Mouse (Mus musculus) lung, postnatal 14 days (tissue): ENCODE data around the gene Stpg4.

ENCODE experiments used
- DNase-seq: peaks from one replicate; pipeline ENCODE4 v3.0.0; 2021

The Stpg4 gene

DNA sequence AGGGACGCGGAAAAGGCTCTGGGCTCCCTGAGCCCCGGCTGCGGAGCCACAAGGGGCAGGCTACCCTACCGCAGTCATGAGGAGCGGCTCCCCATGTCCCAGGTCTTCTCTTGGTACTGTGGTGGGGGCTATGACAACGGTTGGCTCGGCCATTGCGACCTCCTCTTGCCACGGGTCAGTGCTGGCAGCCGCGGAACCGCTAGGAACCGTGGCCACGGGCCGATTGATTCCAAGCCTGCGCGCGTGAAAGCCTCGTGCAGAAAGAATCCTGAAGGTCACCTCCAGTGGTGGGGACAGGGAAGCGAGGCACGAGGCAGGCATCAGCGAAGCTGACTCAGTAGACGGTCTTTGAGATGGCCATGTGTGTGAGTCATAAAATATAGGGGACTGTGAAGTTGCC is at the start of gene Stpg4:
Gene Stpg4 (minus strand): TSS at position 231 of the 400 bp plus-strand sequence.
- no peak for DNase-seq

DNA sequence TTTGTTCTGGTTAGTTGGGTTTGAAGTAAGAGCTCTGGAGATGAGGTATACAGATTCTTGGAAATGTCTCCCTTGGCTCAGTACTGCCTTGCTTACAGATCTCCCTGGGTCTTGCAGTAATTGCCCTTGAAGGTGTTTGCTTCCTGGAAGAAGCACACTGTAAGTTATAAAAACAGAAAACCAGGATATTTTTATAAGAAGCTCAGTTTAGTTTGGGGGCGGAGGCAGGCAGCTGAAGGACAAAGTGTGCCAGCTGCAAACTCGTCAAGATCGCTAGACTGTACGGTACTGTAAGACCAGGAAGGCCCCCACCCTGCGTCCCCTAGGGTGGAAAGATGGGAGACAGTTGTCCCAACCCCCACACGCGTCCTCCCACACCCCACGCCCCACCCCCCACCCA is 47.8 kb upstream of the Stpg4 start:
- no peak for DNase-seq

DNA sequence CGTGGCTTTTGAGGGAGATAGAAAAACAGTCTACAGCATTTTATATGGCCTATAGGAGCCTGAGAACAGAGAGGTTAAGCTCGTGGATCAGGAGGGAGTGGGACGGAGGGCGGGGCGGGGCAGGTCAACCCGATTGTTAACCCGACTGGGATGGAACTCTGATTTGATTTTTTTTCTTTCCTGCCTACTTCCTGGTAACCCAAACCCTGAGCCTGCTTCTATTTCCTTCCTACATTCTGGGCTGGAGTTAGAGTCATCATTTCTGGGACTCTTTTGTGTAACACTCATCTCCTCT is 46.9 kb upstream of the Stpg4 start:
- no peak for DNase-seq

DNA sequence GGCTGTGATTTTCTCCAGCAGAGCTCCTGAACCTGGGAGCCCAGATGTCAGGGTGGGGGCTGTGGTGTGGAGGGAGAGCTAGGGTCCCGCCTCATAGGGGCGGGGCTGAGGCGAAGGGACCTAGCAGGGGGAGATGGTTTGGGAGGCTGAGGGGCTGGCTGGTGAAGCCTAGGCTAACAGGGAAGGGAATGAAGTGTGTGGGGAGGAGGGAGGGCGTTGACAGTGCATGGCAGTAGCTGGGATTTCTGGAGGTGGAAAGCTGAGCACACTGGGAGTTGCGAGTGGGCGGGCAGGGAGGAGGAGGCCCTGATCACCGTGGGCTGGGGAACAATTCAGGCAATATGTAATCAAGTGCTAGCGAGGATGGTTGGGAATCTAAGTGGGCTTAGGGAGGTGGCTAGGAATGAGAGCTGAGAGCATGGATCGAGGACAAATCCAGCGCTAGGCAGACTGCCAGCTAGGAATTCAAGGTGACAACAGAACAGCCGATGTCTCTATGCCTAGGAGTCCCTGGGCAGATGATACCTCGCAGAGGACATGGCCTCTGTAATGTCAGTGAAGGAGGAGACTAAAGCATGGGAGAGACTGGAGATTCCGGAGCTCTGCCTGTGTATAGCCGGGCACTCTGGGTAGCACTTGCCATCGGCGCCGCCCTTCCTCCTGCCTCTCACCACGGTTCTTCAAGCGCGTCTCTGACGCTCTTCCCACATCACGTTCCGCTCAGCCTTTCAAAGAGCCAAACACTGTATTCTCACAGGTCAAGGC is 46.4 kb upstream of the Stpg4 start:
- DNase-seq = peak; percentile 63

DNA sequence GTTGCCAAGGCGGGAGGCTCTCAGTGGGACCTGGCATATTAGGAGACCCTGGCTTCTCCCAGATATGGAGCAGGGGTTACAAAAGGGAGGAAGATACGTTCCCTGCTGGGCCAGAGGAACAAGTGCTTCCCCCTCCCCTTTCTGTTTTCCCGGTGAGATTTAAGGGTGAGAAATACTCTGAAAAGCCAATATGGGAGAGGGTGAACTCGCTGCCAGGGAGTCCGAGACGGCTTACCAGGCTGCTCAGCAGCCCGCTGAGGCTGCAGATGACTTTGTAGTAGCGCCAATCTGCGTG is 45.8 kb upstream of the Stpg4 start:
- DNase-seq = no peak

DNA sequence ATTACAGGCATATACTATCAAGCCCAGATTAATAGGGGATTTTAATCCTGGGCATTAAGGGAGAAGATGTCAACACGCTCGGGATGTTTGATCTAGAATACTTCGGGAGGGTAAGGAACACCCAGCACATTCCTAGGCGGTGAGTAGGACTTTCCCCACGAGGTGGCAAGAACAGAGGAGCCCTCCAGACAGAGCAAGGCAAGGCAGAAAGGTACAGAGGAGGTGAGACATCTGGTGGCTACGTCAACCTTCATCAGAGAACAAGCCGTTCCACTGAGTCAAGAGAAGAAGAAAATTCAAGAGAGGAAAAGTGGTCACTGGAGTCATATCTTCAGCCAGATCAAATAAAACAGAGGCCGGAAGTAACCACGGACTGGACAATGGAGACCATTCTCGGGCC is 45.3 kb upstream of the Stpg4 start:
- DNase-seq = peak; percentile 34

DNA sequence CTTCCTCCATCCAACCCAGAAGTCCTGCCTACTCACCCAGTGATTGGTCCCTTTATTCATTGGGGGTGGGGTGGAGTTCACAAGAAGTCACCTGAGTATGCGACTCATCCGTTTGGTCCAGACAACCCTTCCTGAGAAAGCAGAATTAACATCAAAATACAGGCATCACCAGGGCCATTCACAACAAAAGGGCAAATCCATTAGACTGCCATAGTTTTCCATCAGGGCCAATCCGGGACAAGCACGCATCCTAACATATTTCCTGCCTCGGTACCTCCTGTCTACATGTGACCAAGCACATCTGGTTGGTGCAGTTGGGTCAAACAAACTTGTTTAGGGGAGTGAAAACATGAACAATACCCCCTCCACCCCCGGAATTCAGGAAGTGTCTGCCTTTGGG is 44.1 kb upstream of the Stpg4 start:
- DNase-seq = no peak

DNA sequence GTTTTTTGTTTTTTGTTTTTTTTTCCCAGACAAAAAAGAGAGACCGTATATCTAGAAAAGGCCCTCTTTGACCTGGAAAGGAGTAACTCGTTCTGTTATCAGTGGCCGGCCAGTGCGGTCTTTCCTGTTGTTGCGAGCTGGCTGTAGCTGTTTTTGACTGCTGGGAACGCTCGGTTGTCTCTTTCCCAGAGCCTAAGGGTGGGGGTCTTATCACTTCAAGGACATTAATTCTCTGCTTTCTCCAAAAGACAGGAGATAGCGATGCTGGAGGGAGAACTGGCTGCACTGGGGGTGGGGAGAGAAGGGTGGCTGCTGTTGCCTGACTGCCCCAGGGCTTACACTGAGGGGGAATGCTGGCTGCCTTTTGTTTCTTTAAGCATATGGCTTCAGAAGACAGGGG is 43.3 kb upstream of the Stpg4 start:
- DNase-seq = no peak

DNA sequence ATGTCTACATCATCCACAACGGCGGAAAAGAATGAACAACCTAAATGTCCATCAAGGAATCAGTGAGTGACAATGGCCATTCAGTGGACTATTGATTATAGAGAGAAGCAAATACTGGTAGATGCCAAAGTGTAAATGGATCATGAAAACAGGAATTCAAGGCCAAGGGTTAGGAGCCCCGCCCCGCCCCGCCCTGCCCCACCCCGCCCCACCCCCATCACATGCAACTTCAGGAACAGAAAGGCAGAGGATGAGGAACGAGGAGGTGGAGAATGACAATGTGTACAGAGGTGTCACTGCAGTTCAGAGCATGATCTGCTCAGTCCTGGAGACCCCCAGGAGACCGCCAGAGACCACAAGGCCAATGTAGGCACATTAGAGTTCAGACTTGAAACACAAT is 42.7 kb upstream of the Stpg4 start:
- no peak for DNase-seq

DNA sequence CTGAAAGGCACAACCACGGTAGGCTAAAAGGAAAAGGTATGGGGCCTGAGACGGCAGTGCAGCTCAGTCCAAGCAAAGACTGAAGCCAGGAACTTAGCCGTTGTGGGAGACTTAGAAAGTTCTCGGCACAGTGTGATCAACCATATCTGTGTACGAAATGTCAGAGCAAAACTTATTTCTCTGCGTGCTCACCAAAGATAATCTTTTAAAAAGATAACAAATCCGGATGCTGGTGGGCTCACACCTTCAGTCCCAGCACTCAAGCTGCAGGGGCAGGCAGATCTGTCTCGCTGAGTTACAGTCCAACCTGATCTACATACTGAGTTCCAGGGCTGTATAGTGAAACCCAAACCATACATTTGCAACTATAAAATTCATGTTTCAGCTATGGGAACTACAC is 41.9 kb upstream of the Stpg4 start:
- DNase-seq = no peak

DNA sequence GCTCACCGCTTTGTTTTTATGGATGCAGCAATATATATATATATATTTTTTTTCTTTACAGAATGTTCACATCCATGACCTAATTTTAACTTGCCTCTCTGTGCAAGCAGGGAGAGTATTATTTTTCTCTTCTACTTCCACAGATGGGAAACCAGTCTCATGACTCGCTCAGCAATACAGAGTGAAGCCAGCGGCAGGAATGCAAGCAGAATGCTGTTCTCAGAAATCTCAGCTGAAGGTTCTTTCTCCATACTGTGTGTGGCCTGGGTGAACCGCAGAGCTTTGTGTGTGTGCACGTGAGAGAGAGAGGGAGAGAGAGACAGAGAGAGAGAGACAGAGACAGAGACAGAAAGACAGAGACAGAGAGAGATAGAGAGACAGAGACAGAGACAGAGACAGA is 41.1 kb upstream of the Stpg4 start:
- no peak for DNase-seq

DNA sequence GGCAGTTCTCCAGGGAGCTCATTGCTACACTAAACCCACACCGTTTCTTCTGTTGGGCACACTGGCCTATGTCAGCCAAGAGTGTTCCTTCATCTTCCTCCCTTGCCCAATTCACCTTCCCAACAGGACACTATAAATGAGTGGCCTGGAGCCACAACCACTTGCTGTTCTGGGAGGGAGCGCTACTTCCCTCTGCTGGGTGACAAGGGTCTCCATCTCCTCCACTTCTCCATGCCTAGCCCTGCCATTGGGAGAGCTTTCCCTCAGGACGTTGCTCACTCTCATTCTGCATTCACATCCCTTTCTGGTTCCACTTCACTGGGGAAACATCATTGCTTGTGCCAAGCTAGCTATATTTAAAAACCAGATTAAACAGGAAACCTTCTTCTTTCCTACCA is 34.0 kb upstream of the Stpg4 start:
- DNase-seq = no peak

DNA sequence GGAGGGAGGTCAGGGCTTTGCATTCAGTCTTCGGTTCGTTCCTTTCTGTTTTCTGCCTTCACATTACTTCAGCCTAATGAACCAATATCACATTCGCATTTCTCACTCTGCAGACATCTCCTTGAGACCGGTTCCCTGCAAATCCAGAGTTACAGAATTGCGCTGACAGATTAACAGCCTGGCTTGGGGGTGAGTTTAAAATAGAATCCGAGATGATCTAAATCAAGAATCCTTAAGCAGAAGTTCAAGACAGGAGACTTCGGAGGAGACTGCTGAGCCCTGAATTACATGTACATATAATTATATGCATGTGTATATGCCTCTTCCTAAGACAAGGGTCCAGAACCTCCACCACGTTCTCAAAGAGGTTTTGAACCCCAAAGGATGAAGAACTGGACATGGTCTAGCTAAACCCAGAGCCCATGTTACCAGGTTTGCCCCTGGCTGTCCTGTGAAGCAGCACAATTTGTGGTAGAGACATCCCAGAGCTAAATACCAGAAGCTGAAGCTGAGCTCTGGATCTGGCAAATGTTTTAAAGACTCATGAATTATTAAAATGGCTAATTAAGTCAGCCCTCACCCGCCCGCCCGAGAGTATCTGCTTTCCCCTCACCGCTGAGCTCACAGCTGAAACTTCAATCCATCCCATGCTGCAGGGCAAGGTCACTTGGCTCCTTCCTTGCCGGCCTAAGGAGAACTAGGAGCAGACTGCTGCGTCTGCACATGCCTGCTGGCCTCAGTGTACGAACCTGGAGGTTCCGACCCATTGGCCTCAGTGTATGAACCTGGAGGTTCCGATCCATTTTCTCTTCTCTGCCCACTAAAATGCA is 33.3 kb upstream of the Stpg4 start:
- DNase-seq = no peak

DNA sequence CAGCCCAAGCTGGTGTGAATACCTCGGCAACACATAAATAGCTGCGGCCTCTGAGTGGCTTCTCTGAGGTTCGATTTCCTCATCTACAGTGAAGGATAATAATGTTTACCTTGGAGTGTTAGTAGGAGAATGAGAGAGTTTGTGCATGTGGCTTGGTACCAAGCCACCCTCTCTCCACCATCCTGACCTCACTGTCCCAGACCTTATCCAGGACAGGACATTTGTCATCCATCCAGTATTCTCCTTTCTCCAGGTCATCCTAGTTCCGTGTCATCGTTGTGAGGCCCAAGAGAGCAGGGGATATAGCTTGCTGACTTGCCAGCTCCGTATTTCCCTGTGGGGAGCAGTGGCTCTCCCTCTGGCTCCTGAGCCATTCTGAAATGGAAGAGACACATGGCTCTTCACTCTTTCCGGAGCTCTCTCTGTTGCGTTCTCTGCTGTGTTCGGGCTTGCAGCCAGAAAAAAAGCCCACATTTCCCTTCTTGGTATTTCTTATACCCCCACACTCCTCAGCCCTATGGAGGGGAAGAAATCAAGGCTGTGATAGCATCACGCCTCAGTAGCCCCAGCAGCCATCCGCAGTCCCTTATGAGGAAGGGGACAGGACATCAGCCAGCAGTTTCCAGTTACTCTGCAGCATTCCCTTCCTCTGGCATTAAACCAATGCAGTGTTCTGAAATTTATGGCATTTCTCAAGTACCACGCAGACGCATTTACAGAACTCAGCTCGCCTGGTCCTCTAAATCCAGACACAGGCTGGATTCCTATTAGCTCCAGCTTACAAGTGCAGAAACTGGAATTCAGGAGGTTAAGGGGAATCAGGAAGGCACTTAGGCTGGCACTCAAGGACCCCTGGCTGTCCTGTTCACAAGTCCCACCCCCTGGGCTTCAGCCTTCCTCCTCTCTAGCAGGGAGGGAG is 32.5 kb upstream of the Stpg4 start:
- DNase-seq = no peak

DNA sequence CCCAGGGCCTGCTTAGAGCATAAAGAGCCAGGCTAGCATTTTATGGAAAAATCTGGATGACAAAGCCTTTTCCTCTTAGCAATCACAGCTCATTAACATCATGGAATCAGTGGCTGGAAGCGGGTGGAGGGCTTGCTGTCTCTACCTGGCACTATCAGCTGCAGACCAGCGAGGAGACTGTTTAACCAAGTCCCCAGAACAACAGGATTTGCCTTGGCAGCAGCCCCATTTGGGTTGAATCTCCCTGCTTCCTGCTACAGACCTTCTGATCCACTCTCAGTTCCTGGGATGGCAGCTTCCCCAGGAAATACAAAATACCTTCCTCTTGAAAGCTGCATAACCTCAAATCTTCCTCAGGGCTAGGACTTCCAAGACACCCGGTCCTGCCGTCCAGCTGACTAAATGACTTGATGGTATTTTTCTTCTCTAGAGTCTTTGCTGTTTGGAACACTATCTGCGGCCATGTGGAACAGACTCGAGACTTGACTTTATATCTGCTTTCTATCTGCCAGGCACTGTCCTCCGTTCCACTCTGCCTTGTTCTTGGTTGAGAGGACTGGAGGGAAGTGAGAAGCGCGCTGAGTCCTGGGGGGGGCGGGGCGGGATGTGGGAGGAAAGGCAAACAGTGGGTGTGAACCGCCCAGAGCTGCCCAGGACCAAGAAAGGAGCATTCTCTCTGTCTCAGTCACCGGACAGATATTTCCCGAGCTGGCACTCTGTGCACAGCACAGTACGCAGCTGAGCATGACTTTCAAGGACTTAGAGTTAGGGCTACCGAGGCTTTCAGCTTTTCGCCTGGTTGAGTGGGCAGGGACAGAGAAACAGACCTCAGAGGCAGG is 31.6 kb upstream of the Stpg4 start:
- DNase-seq = peak; percentile 58

DNA sequence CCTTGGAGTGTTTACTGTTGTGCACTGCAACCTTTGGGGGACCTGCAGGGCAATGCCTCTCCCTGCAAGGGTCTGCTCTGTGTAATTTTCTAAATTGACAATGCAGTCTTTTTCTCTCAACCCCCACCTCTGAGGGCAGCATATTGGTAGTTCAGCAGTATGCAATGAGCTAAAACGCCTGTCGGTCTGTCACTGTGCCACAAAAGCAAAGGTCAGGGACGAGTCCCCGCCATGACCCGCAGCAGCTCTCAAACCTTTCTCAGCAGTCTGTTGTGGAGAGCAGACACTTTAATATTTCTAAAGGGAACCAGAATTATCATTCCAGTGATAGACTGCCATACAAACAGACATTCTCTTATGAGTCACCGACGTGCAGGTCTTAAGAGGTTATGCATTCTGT is 30.4 kb upstream of the Stpg4 start:
- DNase-seq = no peak

DNA sequence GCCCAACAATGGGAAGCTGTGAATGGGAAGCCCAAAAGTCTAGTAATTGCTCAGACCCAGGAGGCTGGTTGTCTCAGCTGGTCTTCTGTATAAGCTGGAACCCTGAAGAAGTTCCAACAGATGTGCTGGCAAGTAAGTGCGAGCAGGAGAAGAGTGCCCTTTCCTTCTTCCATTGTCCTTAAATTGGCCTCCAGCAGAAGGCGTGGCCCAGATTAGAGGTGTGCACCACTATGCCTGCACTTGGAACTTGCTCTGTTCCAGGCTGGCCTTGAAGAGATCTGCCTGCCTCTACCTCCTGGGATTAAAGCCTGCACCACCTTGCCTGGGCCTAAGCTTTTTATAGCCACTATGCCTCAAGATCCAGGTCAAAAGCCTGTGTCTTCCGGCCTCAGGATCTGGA is 26.6 kb upstream of the Stpg4 start:
- no peak for DNase-seq

DNA sequence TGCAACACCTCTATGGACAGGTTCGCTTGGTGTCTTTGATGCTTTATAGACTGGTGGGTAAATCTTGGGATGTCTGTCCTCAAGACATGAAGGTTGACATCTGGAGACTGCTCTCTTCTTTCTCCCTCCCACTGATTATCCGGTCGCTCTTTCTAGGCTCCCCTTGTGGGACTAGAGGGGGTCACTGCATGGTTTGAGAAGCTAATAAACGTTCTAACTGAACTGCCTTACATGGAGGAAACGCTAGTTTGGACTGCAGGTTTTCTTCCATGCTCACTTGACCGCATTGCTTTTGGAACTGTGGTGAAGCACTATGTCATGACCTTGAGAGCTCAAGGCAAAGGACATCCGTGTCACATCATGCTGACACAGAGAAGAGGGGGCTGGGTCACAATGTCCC is 25.8 kb upstream of the Stpg4 start:
- no peak for DNase-seq

DNA sequence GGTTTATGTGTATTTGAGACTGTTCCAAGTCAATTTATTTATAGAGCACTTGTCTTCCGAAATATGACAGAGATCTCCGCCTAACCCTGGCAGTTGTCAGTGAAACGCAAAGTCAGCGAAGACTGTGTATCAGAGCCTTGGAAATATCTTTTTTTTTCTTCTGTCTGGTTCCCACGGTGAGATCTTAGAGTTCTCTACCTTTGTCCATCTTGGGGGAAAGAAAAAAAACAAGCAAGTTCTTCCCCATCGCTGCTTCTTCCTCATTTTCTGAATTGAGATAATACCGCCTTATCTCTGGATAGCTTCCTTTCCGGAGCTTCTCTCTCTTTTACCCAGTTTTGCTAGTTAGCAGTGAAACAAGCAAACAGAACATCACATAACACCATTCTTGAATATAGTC is 21.3 kb upstream of the Stpg4 start:
- DNase-seq = no peak

DNA sequence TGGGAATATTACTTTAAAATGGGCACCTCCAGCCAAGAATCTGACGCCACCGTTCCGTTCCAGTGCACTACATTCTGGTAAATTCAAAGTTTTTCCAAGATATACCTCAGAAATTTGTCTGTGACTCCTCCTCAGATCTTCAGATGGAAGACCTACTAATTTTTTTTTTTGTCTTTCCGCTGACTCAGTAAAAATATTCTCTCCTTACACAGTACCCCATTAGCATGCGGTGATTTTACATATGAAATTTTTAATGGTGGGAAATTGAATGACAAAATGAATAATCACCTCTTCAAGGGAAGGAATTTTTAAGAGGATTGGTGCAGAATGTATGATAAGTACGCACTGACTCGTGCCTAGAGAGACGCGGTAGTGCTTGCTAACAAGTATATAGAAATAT is 20.8 kb upstream of the Stpg4 start:
- no peak for DNase-seq

DNA sequence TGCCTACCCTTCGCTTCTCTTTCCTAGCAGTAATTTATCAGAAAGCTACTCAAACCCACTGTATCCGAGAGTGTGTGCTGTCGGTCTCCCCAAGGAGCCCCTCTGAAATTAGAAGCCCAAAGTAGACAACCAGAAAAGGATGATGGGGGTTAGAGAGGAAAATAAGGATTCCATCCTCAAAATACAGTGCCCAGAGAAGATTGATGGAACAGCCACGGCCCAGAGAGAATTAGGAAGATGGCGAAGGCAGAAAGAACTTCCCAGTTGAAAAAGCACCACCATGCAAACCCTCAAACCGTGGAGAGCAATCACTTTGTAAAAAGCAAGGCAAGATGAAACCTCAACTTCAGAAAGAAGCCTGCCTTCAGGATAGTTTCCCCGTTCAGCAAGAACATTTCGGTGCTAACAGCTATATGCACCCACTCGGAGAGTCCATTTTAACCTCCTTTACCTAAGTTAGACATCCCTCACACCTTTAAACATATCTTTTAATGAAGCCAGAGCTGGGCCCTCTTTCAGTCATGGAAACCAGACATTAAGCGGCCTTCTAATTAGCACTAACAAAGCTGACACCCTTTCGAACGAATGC is 20.2 kb upstream of the Stpg4 start:
- DNase-seq = no peak

DNA sequence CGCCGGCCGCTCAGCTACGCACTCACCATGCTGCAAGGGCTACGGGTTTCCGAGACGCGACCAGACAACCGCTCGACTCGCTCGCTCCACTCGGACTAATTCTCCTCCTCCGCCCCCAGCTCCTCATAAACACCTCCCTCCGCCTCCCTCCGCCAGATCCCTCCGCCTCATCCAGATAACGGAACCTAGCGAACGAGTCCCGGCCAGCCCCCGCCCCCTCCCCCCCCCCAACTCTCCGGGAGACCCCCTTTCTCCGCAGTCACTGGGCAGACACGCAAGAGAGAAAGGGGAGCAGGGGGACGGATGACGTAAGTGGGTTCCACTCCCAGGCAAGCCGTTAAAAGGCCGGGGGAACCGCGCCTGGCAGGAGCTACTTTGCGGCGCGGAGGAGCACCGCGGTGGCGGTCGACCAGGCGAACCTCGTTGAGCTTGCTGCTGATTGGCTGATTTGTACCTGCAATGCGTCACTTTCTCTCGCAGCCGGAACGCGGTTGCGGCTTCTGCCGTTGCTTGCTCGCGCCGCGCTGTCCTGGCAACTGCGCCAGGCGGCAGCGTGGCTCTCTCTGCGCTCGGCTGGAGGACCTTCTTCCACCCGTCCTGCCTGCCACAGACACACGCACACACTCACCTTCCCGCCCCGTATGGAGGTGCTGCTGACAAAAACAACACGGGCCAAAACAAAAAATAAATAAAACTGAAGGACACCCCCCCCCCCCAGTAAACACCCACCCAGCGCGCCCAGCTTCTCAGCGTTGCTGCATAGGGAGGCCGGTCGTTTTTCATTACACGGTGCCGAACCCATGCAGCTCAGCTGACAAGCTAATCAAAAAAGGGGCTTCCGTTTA is 19.4 kb upstream of the Stpg4 start, which contains the start of gene Calm2:
Gene Calm2 (minus strand): TSS at position 169 of the 845 bp plus-strand sequence.
- DNase-seq = peak; percentile 99
